Mouse (Mus musculus) hindbrain, embryonic 16.5 days (tissue): ENCODE data around the gene Cdkn2aip. TPM values are rescaled to one million over a fixed set of nuclear protein-coding genes. Genes with fewer than 3 reads are reported as not detected.
A peak's percentile ranks its signal among the peaks of the same experiment; 100 is the strongest.

ENCODE experiments used
- ATAC-seq: fragments of 200-750 bp; cut with Nextera tagmentation; 2 replicates; pipeline ENCODE4 v1.8.0; 2017; ENCODE audit warnings: moderate TSS enrichment, moderate library complexity
- H3K27ac ChIP-seq: fragments of 300-500 bp; sonication (generic); 2 replicates; pipeline ENCODE4 v1.5.1; 2014; ENCODE audit warnings: low read depth, mild to moderate bottlenecking, control low read depth, low read length, moderate library complexity
- H3K27me3 ChIP-seq: fragments of 300-500 bp; sonication (generic); replicated peaks from 2 replicates; pipeline ENCODE4 v1.6.1; 2014; ENCODE audit warnings: low read length; ENCODE audit not compliant: control insufficient read depth, insufficient read depth
- H3K36me3 ChIP-seq: fragments of 300-500 bp; sonication (generic); 2 replicates; pipeline ENCODE4 v1.6.1; 2014; ENCODE audit warnings: mild to moderate bottlenecking, low read length, moderate library complexity, mixed read lengths; ENCODE audit not compliant: control insufficient read depth, insufficient read depth
- H3K4me1 ChIP-seq: fragments of 300-500 bp; sonication (generic); 2 replicates; pipeline ENCODE4 v1.6.1; 2014; ENCODE audit warnings: low read depth, low read length; ENCODE audit not compliant: control insufficient read depth, insufficient read depth
- H3K4me2 ChIP-seq: fragments of 300-500 bp; sonication (generic); 2 replicates; pipeline ENCODE4 v1.6.1; 2014; ENCODE audit warnings: mild to moderate bottlenecking, low read length, control low read depth, moderate library complexity
- H3K4me3 ChIP-seq: fragments of 300-500 bp; sonication (generic); 2 replicates; pipeline ENCODE4 v1.5.1; 2014; ENCODE audit warnings: mild to moderate bottlenecking, low read length, control low read depth, moderate library complexity
- H3K9ac ChIP-seq: fragments of 300-500 bp; sonication (generic); 2 replicates; pipeline ENCODE4 v1.6.1; 2014; ENCODE audit warnings: low read depth, mild to moderate bottlenecking, control low read depth, low read length, moderate library complexity
- H3K9me3 ChIP-seq: fragments of 300-500 bp; sonication (generic); 2 replicates; pipeline ENCODE4 v1.6.1; 2014; ENCODE audit warnings: mild to moderate bottlenecking, low read length, moderate library complexity; ENCODE audit not compliant: control insufficient read depth
- WGBS: fragments of 180-500 bp; shearing (Covaris S2); extraction: QIAGEN DNeasy Blood & Tissue Kit; methylation state at CpG from one replicate; pipeline ENCODE4 v1.1.7; 2014; 5-methylcytosine and 5-hydroxymethylcytosine counted together
- polyA plus RNA-seq: library from polyadenylated mRNA; unstranded; fragments of >200 nt; fragmentation: Nextera tagmentation; extraction: Ambion mirVana; gene quantifications from 2 replicates; pipeline ENCODE4 v1.2.1, GENCODE M21; 2015

Cdkn2aip gene
- polyA plus RNA-seq, 1 experiment from 2014 or later, result 24.7 TPM

DNA sequence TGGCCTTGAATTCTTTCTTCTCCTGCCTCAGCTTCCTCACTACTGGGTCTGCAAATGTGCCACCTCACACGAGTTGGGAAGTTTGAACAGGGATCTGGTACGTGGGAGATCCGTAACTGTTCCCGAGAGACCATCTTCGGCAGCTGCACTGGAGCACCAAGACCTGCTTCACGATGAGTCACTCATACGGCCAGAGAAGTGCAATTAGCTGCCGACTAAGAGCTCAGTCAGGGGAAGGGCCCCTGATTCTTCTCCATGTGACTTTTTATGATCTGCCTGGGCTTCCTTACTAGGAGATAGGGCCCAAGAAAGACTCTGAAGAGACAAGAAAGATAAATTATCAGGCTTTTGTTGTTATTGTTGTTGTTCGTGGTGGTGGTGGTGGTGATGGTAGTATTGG lies 31.1 kb upstream of the Cdkn2aip start:
- H3K9ac ChIP-seq, result no peak overlapping the region
- 86% methylated on average over 9 of the region's 9 CpGs for WGBS
- no peak for ATAC-seq

DNA sequence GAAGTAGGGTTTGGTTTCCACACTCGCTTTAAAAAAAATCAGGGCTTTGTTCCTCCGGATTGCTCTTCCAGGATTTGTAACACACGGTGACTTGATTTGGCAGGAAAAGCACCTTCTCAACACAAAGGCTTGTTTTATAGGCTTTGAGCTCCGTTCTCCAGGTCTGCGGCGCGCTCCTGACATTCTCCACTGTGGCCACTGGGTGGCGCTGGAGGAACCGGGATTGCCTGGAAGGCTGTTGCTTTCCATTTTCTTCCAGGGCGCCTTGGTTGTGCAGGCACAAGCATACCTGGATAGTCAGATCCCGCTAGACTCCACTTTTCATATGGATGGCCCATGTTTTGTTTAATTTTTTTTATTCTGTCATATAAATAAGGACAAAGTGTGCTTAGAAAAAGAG lies 29.7 kb upstream of the Cdkn2aip start:
- no peaks in the 10 kb centered on the region; the same call in 1 of the 2 replicates for H3K27me3 ChIP-seq
- no peak overlapping the region for H3K9ac ChIP-seq
- H3K36me3 ChIP-seq, result no peaks in the 10 kb centered on the region
- H3K4me1 ChIP-seq, result no peaks in the 10 kb centered on the region
- ATAC-seq, result peak; percentile 82
- no peaks in the 10 kb centered on the region for H3K9me3 ChIP-seq
- H3K4me3 ChIP-seq, result no peak overlapping the region
- H3K4me2 ChIP-seq, result peak overlapping the region; percentile 39
- WGBS, result 5% methylated on average over 11 of the region's 11 CpGs
- no peak overlapping the region for H3K27ac ChIP-seq

More for the DNA sequence above, 31.1 kb upstream of the Cdkn2aip start:
- Histone ChIP-seq H3K4me3 (no peak overlapping the region), H3K27ac (no peak overlapping the region), H3K9me3 (no peaks in the 10 kb centered on the region), H3K27me3 (no peaks in the 10 kb centered on the region; the same call in 1 of the 2 replicates), H3K4me1 (no peaks in the 10 kb centered on the region), H3K36me3 (no peaks in the 10 kb centered on the region), H3K4me2 (no peak overlapping the region)

DNA sequence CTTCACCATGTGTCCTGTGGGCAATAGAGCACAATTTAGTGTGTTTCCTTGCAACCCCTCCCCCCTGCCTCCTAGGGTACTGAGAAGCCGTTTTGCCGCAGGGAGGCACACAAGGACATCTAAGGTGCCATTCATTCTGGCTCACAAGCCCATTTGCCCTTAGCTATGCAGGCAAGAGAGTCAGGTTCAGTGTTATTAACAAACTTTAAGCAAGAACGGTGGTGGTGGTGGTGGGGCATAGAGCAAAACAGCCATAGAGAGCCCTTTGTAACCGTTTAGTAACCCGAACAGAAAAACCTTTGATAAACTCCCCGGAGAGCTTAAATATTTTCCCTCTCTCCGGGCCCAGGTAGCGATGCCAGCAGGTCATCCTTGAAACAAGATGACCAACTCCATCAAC lies 29.3 kb upstream of the Cdkn2aip start:
- H3K36me3 ChIP-seq, result no peaks in the 10 kb centered on the region
- H3K9me3 ChIP-seq, result no peaks in the 10 kb centered on the region
- peak overlapping the region; percentile 39 for H3K4me2 ChIP-seq
- H3K27ac ChIP-seq, result no peak overlapping the region
- no peak overlapping the region for H3K4me3 ChIP-seq
- WGBS, result 46% methylated on average over 8 of the region's 8 CpGs
- no peaks in the 10 kb centered on the region; the same call in 1 of the 2 replicates for H3K27me3 ChIP-seq
- ATAC-seq, result no peak
- H3K4me1 ChIP-seq, result no peaks in the 10 kb centered on the region
- no peak overlapping the region for H3K9ac ChIP-seq

DNA sequence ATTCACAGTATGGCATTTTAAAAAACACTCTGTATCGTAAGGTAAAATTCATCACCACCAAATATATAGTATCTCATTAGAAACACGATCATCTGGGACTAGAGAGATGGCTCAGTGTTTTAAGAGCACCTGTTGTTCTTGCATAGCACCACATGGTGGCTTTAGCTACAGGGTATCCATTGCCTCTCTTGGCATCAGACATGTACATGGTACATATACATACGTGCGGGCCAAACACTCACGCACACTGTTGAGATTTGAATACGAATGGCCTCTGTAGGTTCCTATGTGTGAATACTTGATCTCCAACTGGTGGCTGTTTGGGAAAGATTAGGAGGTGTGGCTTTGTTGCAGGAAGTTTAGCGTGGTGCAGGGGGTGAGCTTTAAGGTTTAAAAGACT lies 28.6 kb upstream of the Cdkn2aip start:
- Histone ChIP-seq H3K4me1 (no peaks in the 10 kb centered on the region), H3K27ac (no peak overlapping the region), H3K9me3 (no peaks in the 10 kb centered on the region), H3K4me3 (no peak overlapping the region), H3K4me2 (no peak overlapping the region), H3K36me3 (no peaks in the 10 kb centered on the region), H3K27me3 (no peaks in the 10 kb centered on the region; the same call in 1 of the 2 replicates), H3K9ac (no peak overlapping the region)
- no peak for ATAC-seq
- WGBS, result 82% methylated on average over 7 of the region's 7 CpGs

DNA sequence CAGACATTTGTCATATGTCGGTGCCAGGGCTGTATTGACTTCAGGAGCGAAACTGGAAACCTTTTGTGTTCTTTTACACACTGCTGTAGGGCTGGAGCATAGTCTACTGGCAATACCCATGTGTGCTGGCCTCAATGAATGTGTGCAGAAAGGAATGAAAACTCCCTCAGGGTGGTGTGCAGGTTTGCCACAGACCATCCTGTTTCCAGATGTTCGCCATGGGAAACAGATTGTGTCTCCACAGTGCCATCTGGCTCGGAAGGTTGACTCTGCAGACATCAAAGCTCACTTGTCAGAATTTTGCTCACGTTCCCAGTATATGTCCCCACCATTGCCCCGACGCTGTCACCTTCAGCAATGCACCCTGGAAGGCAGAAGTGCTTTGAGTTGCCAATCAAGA lies 23.4 kb upstream of the Cdkn2aip start:
- Histone ChIP-seq H3K9ac (no peak overlapping the region), H3K27ac (no peak overlapping the region), H3K9me3 (no peaks in the 10 kb centered on the region), H3K27me3 (no peaks in the 10 kb centered on the region), H3K4me3 (no peak overlapping the region), H3K4me2 (no peak overlapping the region), H3K4me1 (no peaks in the 10 kb centered on the region), H3K36me3 (no peaks in the 10 kb centered on the region)
- WGBS, result 37% methylated on average over 7 of the region's 7 CpGs
- ATAC-seq, result peak; percentile 83

DNA sequence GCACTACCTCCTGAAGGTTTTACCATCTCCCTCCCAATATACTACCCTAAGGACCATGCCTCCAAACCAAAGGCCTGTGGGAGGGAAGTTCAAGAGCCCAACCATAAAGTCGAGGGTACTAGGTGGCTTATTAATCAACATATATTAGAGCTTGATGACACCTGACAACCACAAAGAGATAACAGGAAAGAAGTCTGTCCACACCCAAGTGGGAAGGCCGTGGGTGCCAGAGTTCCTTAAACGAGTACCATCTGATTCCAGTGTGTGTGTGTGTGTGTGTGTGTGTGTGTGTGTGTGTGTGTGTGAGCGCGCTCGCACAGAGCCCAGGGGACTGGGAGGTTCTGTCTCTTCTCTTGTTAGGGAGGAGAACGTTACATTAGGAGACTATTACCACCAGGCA lies 15.6 kb upstream of the Cdkn2aip start:
- H3K27ac ChIP-seq, result no peak overlapping the region
- no peaks in the 10 kb centered on the region for H3K4me1 ChIP-seq
- H3K36me3 ChIP-seq, result no peaks in the 10 kb centered on the region
- 89% methylated on average over 7 of the region's 7 CpGs for WGBS
- no peaks in the 10 kb centered on the region for H3K27me3 ChIP-seq
- H3K9me3 ChIP-seq, result no peaks in the 10 kb centered on the region
- no peak overlapping the region for H3K9ac ChIP-seq
- H3K4me2 ChIP-seq, result no peak overlapping the region
- no peak overlapping the region for H3K4me3 ChIP-seq
- no peak for ATAC-seq

DNA sequence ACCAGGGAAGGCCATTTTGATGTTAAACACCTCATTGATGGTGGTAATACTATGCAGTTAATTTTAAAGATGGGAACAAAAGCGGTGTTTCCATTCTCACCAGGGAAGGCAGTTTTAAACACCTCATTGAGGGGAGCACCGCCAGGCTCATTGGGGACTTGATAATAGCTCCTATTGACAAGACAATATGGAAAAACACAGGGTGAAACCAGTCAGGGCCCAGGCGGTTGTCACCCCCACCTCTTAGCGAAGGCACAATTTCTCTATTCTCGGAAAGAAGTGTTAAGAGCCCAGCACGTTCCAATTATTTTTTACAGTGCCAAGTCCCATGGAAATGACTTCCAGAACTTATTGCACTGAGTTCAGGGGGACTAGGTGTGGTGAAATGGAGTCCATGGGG lies 13.2 kb upstream of the Cdkn2aip start:
- no peaks in the 10 kb centered on the region for H3K27me3 ChIP-seq
- no peak overlapping the region for H3K4me2 ChIP-seq
- 12% methylated on average over 6 of the region's 6 CpGs for WGBS
- no peaks in the 10 kb centered on the region for H3K9me3 ChIP-seq
- no peak overlapping the region for H3K9ac ChIP-seq
- no peaks in the 10 kb centered on the region for H3K36me3 ChIP-seq
- ATAC-seq, result peak; percentile 58
- H3K4me1 ChIP-seq, result no peaks in the 10 kb centered on the region
- H3K27ac ChIP-seq, result no peak overlapping the region
- no peak overlapping the region for H3K4me3 ChIP-seq

DNA sequence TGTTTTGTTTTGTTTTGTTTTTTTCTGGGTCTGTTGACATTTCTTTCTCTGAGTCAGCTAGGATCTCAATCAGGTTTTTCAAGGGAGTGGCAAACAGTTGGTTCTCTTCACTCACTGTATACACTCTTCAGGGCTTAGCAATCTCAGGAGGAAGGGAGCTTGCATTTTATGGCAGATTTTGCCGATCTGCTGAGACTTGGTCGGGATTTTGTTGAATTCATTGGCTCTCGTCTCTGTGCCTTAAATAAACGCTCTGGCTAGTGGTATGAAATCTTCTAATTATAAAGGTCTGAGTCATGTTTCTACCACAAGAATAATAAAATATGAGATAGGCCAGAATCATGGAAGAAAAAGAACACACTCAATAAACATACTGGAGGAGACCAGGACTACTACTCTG lies 7.9 kb upstream of the Cdkn2aip start:
- Histone ChIP-seq H3K4me2 (no peak overlapping the region), H3K27me3 (no peaks in the 10 kb centered on the region), H3K4me3 (no peak overlapping the region), H3K9me3 (no peaks in the 10 kb centered on the region), H3K9ac (no peak overlapping the region), H3K36me3 (no peaks in the 10 kb centered on the region), H3K4me1 (no peaks in the 10 kb centered on the region; the same call in 1 of the 2 replicates), H3K27ac (no peak overlapping the region)
- WGBS, result 79% methylated on average over 4 of the region's 4 CpGs
- no peak for ATAC-seq

DNA sequence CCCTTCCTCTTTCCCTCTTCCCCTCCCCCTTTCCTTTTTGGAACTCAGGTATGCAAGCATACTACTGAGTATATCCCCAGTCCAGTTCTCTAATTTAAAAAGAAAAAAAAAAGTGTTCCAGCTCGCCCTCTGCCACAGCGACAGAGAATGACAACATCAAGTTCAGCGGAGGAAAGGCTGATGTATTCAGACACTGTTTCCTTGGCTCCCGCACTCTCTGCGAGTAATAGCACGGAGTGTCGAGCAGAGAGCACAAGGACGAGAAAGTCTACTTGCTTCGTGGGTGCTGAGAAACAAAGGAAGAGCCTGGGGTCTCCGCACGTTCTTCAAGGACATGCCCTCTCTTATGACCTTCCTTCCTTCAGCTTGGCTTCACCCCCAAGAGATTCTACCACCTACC lies 4.9 kb upstream of the Cdkn2aip start:
- Histone ChIP-seq H3K27me3 (no peaks in the 10 kb centered on the region), H3K9ac (no peak overlapping the region), H3K4me2 (peak overlapping the region; percentile 27; the same call in 1 of the 2 replicates), H3K4me1 (no peaks in the 10 kb centered on the region; the same call in none of the 2 replicates), H3K4me3 (no peak overlapping the region), H3K9me3 (no peaks in the 10 kb centered on the region), H3K27ac (no peak overlapping the region), H3K36me3 (no peaks in the 10 kb centered on the region)
- WGBS, result 20% methylated on average over 11 of the region's 11 CpGs
- no peak for ATAC-seq

DNA sequence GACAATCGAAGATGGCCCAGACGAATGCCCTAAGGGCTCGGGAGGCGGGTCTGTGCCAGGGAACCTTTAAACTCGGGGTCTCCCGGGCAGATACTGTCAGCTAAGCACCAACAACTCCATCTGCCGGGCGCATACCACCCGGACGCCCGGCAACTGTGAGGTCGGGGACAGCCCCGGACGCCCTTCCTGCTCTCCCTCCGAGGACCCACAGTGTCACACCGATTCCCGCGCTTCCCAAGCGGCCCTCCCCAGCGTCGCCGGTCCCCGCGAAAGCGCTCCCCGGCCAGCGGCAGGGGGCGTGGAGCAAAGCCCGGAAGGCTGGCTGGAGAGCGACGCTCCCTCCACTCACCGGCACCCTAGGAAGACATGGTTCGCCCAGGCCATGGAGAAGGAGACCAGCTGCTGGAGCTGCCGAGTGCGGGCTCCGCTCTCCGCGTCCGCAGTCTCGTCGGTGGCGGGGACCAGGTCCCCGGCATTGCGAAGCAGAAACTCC lies 515 bp downstream of the Cdkn2aip start:
- Histone ChIP-seq H3K27me3 (no peaks in the 10 kb centered on the region), H3K4me2 (peak overlapping the region; percentile 82), H3K9ac (peak overlapping the region; percentile 91), H3K4me1 (peaks cover 10% of the 10 kb centered on the region), H3K4me3 (peak overlapping the region; percentile 99), H3K9me3 (no peaks in the 10 kb centered on the region), H3K27ac (peak overlapping the region; percentile 97), H3K36me3 (peaks cover 21% of the 10 kb centered on the region)
- WGBS, result under 1% methylated on average over 44 of the region's 44 CpGs
- ATAC-seq, result peak; percentile 57
